Mouse (Mus musculus): ENCODE data around the gene Ate1.

Ate1 gene

DNA sequence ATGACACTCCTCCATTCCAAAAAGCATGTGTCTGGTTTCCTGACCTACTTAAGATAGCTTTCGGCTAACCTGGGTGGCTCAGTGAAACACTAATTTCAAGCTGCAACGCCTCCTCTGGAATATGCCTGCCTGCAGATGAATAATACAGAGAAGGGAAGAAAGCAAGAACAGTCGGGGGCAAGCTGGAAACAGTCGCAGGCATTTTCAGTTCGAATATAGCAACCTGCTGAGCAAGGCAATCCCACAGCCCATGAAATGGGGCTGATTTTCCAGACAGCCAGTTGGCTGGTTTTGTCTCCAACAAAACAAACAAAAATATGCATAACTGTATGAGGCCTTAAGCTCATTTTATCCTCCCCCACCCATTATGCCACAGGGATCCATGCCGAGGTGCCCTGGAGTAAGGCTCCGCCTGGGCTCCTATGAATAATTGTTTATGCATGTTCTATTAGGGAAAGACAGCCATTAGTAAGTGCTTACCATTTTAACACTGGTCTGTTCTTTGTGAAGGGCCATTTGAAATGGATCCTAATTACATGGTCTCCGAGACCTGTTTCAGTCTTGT lies 138.7 kb downstream of the Ate1 start:
- TF ChIP-seq GATA4 (IDR thresholded peaks at IDR 0.05; ENCODE audit: insufficient replicate concordance, low read length), result no peak

DNA sequence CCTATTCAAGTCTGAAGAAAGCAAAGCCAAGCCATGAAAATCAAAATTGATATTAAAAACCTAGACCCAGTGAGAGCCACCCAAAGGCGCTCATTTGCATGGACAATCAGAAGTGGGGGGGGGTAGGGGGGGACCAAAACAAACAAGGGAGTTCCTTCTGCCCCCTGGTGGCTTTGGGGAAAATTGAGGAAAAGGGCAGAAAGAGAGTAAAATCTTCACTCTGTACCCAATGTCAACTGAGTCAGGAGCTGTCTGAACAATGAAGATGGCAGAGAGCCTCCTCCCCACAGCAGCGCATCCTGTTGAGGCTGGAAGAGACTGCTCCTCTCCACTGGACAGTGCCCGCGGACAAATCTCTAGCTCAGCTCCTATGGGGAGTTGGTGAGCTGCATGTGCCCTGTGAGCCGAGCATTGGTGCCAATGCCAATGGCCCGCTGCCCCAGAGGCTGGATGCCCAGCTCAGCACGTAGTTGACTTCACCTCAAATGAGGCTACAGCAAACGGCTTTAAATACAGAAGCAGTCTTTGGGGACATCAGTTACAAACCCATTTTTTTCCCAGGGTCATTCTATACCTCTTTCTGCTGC lies 139.3 kb downstream of the Ate1 start:
- TF ChIP-seq GATA4 (IDR thresholded peaks at IDR 0.05; ENCODE audit: insufficient replicate concordance, low read length), result no peak

- no peak for TF ChIP-seq GATA4 (IDR thresholded peaks at IDR 0.05; ENCODE audit: insufficient replicate concordance, low read length)
These were observed 139.8 kb downstream of the Ate1 start for GRCm38 (mm10) chr7:130380367-130380766.

- no peak for TF ChIP-seq GATA4 (IDR thresholded peaks at IDR 0.05; ENCODE audit: insufficient replicate concordance, low read length)
These were observed 140.3 kb downstream of the Ate1 start for GRCm38 (mm10) chr7:130379886-130380285.

- no peak for TF ChIP-seq GATA4 (IDR thresholded peaks at IDR 0.05; ENCODE audit: insufficient replicate concordance, low read length)
These were observed 141.9 kb downstream of the Ate1 start for GRCm38 (mm10) chr7:130378308-130378707.

DNA sequence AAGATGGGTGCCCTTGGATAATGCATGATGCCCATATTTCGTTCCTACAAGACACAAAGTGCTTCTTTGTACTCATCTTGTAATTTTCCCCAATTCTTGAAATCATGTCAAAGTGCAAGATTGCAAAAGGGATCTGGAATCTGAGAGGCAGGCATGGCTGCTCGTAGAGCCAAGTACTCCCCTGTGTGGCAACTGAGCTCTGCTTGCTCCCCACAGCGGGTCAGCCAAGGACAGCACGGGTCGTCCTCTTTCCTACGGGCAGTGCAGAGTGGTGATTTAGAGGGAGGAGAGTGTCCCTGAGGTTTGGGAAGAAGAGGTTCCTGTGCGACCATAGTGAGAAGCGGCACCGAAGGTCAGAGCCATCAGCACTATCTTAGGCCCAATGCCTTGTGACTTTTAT lies 145.9 kb downstream of the Ate1 start:
- TF ChIP-seq GATA4 (IDR thresholded peaks at IDR 0.05; ENCODE audit: insufficient replicate concordance, low read length), result no peak

DNA sequence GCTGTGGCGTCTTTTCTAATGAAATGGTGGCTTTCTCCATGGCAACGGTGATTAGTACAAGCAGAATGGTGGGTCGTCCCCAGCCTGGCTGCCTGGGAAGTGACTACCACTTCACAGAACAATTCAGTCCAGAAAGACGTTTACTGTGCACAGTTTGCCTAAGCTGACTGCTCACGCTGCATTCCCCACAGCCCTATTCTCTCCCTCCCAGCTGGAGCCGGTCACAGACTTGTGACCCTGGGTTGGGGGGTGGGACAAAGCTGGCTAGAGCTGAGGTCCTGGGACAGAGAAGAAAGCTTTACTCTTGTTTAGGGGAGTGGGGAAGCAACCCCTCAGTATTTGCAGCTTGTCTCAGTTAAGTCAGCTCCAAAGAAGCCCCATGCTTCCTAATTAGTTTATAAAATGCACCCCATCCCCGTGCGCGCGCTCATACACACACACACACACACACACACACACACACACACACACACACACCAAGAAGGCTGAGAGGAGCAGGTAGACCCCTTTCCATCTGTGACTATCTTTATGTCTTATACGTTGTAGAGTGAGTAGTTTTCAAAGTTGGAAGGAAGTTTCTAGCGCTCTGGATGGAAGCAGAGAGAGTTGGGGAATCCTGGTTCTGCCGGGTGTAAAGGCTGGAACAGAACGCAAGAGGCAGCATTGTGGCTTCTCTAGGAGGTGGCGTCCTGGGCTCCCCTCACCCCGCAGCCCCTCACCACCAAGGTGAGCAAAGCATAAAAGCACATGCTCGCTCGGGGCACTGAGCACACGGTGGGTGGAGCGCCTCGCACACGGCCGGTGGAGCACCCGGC lies 151.1 kb downstream of the Ate1 start:
- no peak for TF ChIP-seq GATA4 (IDR thresholded peaks at IDR 0.05; ENCODE audit: insufficient replicate concordance, low read length)

DNA sequence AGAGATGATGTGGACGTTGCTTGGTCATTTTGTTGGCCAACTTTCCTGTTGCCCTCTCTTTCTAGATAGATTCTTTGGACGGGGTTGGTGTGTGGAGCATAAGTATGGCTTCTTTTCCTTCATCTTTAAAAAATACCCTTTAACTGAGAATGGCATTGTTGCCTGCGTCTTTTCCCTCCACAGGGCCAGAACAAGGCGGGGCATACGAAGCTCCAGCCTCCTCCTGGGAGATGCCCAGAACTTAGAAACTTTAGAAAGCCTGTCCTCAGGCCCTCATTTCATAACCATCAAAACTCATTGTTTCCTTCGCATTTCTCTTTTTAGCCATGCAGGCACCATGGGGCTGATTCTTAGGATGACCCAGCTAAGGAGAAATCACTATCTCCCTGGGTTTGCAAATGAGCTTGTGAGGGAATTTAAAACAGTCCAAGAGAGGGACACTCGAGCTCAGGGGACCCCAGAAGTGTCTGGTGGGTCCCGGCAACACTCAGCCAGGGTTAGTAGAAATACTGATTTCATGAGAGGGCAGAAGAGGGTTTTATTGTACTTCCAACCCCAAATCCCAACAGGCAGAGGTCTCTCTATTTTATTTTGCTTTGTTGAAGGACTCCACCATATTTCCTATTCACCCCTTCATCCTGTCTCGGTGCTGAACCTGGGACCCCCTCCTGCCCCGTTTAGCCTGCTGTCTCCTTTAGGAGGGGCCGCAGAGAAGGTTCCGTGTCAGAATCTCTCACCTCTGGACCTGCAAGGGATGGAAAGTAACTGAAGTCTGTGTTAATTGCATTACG lies 151.9 kb downstream of the Ate1 start:
- no peak for TF ChIP-seq GATA4 (IDR thresholded peaks at IDR 0.05; ENCODE audit: insufficient replicate concordance, low read length)

- no peak for TF ChIP-seq GATA4 (IDR thresholded peaks at IDR 0.05; ENCODE audit: insufficient replicate concordance, low read length)
These were observed 152.7 kb downstream of the Ate1 start for GRCm38 (mm10) chr7:130367222-130368035.

DNA sequence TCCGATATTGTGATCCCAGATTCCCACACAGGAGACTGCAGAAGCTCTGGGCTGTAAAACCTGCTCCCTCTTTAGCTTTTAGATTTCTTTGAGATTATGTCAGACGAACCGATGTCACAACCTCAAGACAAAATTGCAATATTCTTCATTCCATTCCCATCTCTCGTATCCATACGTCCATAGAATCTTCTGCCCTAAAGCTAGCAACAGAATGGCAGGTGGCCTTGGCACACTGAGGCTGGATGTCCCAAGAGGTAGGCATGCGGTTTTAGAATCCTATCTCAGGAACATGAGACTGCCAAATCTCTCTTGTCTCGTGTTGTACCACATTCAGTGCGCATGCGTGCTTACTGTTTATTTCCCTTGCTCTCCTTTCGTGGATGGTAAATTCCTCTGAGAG lies 154.5 kb downstream of the Ate1 start:
- no peak for TF ChIP-seq GATA4 (IDR thresholded peaks at IDR 0.05; ENCODE audit: insufficient replicate concordance, low read length)

Measured in liver, adult (tissue).